Mouse (Mus musculus): Measurements from ENCODE around the gene Cntn5.

The Cntn5 gene

GRCm38 (mm10) chr9:10447220-10447837, 457.2 kb downstream of the Cntn5 start:
- no peak for DNase-seq (ENCODE audit: low spot score)

GRCm38 (mm10) chr9:10412075-10412474, 492.5 kb downstream of the Cntn5 start:
- no peak for DNase-seq (ENCODE audit: low spot score)

- no peak for DNase-seq (ENCODE audit: low spot score)
Observed at GRCm38 (mm10) chr9:10400099-10400498, 504.5 kb downstream of the Cntn5 start.

GRCm38 (mm10) chr9:10389863-10390262, 514.7 kb downstream of the Cntn5 start:
- DNase-seq (ENCODE audit: low spot score): no peak

GRCm38 (mm10) chr9:10384455-10384854, 520.1 kb downstream of the Cntn5 start:
- DNase-seq (ENCODE audit: low spot score): no peak

- no peak for DNase-seq (ENCODE audit: low spot score)
Observed at GRCm38 (mm10) chr9:10383140-10383539, 521.4 kb downstream of the Cntn5 start.

GRCm38 (mm10) chr9:10381701-10382100, 522.9 kb downstream of the Cntn5 start:
- DNase-seq (ENCODE audit: low spot score): no peak

- DNase-seq (ENCODE audit: low spot score): no peak
Observed at GRCm38 (mm10) chr9:10376261-10376660, 528.3 kb downstream of the Cntn5 start.

GRCm38 (mm10) chr9:10368971-10369370, 535.6 kb downstream of the Cntn5 start:
- no peak for DNase-seq (ENCODE audit: low spot score)

GRCm38 (mm10) chr9:10368410-10368809, 536.2 kb downstream of the Cntn5 start:
- no peak for DNase-seq (ENCODE audit: low spot score)

GRCm38 (mm10) chr9:10366246-10366955, 538.2 kb downstream of the Cntn5 start:
- no peak for DNase-seq (ENCODE audit: low spot score)

GRCm38 (mm10) chr9:10350909-10351655, 553.5 kb downstream of the Cntn5 start:
- no peak for DNase-seq (ENCODE audit: low spot score)

- no peak for DNase-seq (ENCODE audit: low spot score)
Observed at GRCm38 (mm10) chr9:10348741-10349140, 555.8 kb downstream of the Cntn5 start.

GRCm38 (mm10) chr9:10348222-10348621, 556.4 kb downstream of the Cntn5 start:
- no peak for DNase-seq (ENCODE audit: low spot score)

GRCm38 (mm10) chr9:10340751-10341150, 563.8 kb downstream of the Cntn5 start:
- no peak for DNase-seq (ENCODE audit: low spot score)

GRCm38 (mm10) chr9:10339716-10340115, 564.9 kb downstream of the Cntn5 start:
- DNase-seq (ENCODE audit: low spot score): no peak

GRCm38 (mm10) chr9:10324697-10325368, 579.7 kb downstream of the Cntn5 start:
- DNase-seq (ENCODE audit: low spot score): peak; percentile 40

- DNase-seq (ENCODE audit: low spot score): no peak
Observed at GRCm38 (mm10) chr9:10269342-10269741, 635.2 kb downstream of the Cntn5 start.

- no peak for DNase-seq (ENCODE audit: low spot score)
Observed at GRCm38 (mm10) chr9:10268836-10269235, 635.7 kb downstream of the Cntn5 start.

- DNase-seq (ENCODE audit: low spot score): no peak
Observed at GRCm38 (mm10) chr9:10265616-10266015, 639.0 kb downstream of the Cntn5 start.

GRCm38 (mm10) chr9:10233364-10233763, 671.2 kb downstream of the Cntn5 start:
- no peak for DNase-seq (ENCODE audit: low spot score)

GRCm38 (mm10) chr9:10232066-10232465, 672.5 kb downstream of the Cntn5 start:
- no peak for DNase-seq (ENCODE audit: low spot score)
